Mouse (Mus musculus) hindbrain, embryonic 16.5 days (tissue): ENCODE measurements around the gene Fgfr3. TPM values are rescaled to one million over a fixed set of nuclear protein-coding genes. Genes with fewer than 3 reads are reported as not detected.

Experiments used
- ATAC-seq: fragments of 200-750 bp; cut with Nextera tagmentation; 2 replicates; pipeline ENCODE4 v1.8.0; 2017; ENCODE audit warnings: moderate TSS enrichment, moderate library complexity
- H3K27ac ChIP-seq: fragments of 300-500 bp; sonication (generic); 2 replicates; pipeline ENCODE4 v1.5.1; 2014; ENCODE audit warnings: low read depth, mild to moderate bottlenecking, control low read depth, low read length, moderate library complexity
- H3K27me3 ChIP-seq: fragments of 300-500 bp; sonication (generic); replicated peaks from 2 replicates; pipeline ENCODE4 v1.6.1; 2014; ENCODE audit warnings: low read length; ENCODE audit not compliant: control insufficient read depth, insufficient read depth
- H3K36me3 ChIP-seq: fragments of 300-500 bp; sonication (generic); 2 replicates; pipeline ENCODE4 v1.6.1; 2014; ENCODE audit warnings: mild to moderate bottlenecking, low read length, moderate library complexity, mixed read lengths; ENCODE audit not compliant: control insufficient read depth, insufficient read depth
- H3K4me1 ChIP-seq: fragments of 300-500 bp; sonication (generic); 2 replicates; pipeline ENCODE4 v1.6.1; 2014; ENCODE audit warnings: low read depth, low read length; ENCODE audit not compliant: control insufficient read depth, insufficient read depth
- H3K4me2 ChIP-seq: fragments of 300-500 bp; sonication (generic); 2 replicates; pipeline ENCODE4 v1.6.1; 2014; ENCODE audit warnings: mild to moderate bottlenecking, low read length, control low read depth, moderate library complexity
- H3K4me3 ChIP-seq: fragments of 300-500 bp; sonication (generic); 2 replicates; pipeline ENCODE4 v1.5.1; 2014; ENCODE audit warnings: mild to moderate bottlenecking, low read length, control low read depth, moderate library complexity
- H3K9ac ChIP-seq: fragments of 300-500 bp; sonication (generic); 2 replicates; pipeline ENCODE4 v1.6.1; 2014; ENCODE audit warnings: low read depth, mild to moderate bottlenecking, control low read depth, low read length, moderate library complexity
- H3K9me3 ChIP-seq: fragments of 300-500 bp; sonication (generic); 2 replicates; pipeline ENCODE4 v1.6.1; 2014; ENCODE audit warnings: mild to moderate bottlenecking, low read length, moderate library complexity; ENCODE audit not compliant: control insufficient read depth
- WGBS: fragments of 180-500 bp; shearing (Covaris S2); extraction: QIAGEN DNeasy Blood & Tissue Kit; methylation state at CpG from one replicate; pipeline ENCODE4 v1.1.7; 2014; 5-methylcytosine and 5-hydroxymethylcytosine counted together
- polyA plus RNA-seq: library from polyadenylated mRNA; unstranded; fragments of >200 nt; fragmentation: Nextera tagmentation; extraction: Ambion mirVana; gene quantifications from 2 replicates; pipeline ENCODE4 v1.2.1, GENCODE M21; 2015

Gene Fgfr3
- polyA plus RNA-seq, 1 experiment from 2014 or later: 45.9 TPM

DNA sequence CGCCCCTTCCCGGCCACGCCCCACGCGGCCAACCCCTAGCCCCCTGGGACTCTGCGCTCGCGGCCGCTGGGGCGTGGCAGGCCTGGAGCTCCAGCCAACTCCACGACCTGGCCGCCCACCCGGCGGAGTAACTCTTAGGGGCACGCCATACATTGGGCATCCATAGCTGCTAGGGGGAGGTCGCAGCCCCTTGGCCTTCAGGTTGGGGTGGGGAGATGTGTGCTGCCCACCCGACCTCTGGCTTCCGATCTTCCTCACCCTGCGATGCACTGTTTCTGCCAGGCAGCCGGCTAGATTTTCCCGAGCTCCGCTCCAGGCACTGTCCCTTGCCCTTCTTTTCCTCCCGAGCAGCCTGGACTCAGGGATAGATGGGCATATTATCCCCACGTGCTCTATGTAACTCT, 25.8 kb upstream of the Fgfr3 start:
- peak overlapping the region; percentile 46 for H3K4me3 ChIP-seq
- peak overlapping the region; percentile 63; the same call in 1 of the 2 replicates for H3K27ac ChIP-seq
- no peaks in the 10 kb centered on the region for H3K36me3 ChIP-seq
- peaks cover 19% of the 10 kb centered on the region for H3K27me3 ChIP-seq
- peaks cover 18% of the 10 kb centered on the region for H3K4me1 ChIP-seq
- peak overlapping the region; percentile 68 for H3K9ac ChIP-seq
- no peaks in the 10 kb centered on the region for H3K9me3 ChIP-seq
- H3K4me2 ChIP-seq: peak overlapping the region; percentile 87
- WGBS: 5% methylated on average over 23 of the region's 24 CpGs
- ATAC-seq: no peak

- no peak for ATAC-seq
- peaks cover 19% of the 10 kb centered on the region for H3K27me3 ChIP-seq
- H3K27ac ChIP-seq: no peak overlapping the region
- H3K4me1 ChIP-seq: peaks cover 18% of the 10 kb centered on the region
- H3K9ac ChIP-seq: no peak overlapping the region
- no peaks in the 10 kb centered on the region for H3K36me3 ChIP-seq
- 58% methylated on average over 5 of the region's 5 CpGs for WGBS
- H3K4me3 ChIP-seq: no peak overlapping the region
- no peaks in the 10 kb centered on the region for H3K9me3 ChIP-seq
- no peak overlapping the region for H3K4me2 ChIP-seq
Observed at GRCm38 (mm10) chr5:33696430-33696829, 25.0 kb upstream of the Fgfr3 start.

DNA sequence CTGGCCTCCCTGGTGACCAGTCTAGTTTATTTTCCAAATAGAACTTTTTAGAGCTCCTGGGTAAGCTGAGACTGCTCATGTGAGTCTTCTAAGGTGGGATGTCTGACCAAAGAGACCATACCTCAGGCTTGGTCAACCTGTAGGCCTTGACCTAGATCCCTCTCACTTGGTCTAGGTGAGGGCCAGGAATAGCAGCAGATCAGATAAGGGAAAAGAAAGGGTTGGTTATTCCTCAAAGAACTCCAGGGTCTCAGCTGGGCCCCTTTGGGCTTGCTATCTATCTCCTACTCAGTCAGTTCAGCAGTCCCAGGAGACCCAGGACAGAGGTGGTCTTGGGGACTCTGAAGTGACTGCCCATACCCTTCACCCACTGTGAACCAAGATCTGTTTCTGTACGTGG, 23.9 kb upstream of the Fgfr3 start:
- 26% methylated on average over 1 of the region's 1 CpGs for WGBS

DNA sequence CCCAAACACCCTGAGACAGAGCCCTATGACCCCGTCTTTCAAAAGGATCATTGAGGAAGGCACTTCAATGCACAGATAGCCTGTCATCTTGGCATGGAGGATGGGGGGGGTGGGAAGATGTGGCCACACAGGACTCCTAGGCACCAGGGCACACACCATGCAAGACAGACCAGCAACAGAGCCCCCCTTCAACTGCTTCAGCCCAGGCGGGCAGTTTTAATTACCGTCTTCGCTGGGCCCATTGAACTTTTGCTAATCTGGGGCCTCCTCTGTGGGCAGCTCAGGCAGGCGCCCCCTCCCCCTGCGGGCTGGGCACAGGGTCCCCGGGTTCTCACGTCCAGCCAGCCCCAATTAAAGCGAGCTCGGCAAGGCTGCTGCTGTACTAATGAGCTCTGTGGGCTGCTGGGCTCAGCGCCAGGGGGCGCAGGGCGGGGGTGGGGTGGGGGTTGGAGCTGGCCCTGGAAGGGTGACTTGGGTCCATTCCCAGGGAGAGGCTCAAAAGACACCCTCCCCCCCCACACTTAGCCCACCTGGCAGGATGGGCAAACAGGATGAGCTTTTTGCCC, 23.4 kb upstream of the Fgfr3 start:
- Histone ChIP-seq H3K36me3 (no peaks in the 10 kb centered on the region), H3K4me2 (no peak overlapping the region), H3K9ac (no peak overlapping the region), H3K27ac (peak overlapping the region; percentile 16; the same call in 1 of the 2 replicates), H3K27me3 (peaks cover 17% of the 10 kb centered on the region), H3K4me1 (peaks cover 13% of the 10 kb centered on the region), H3K4me3 (no peak overlapping the region), H3K9me3 (no peaks in the 10 kb centered on the region)
- 13% methylated on average over 11 of the region's 13 CpGs for WGBS
- ATAC-seq: peak; percentile 68

More for the DNA sequence above, 23.9 kb upstream of the Fgfr3 start:
- Histone ChIP-seq H3K9me3 (no peaks in the 10 kb centered on the region), H3K27me3 (peaks cover 18% of the 10 kb centered on the region), H3K27ac (peak overlapping the region; percentile 1; the same call in 1 of the 2 replicates), H3K4me1 (peaks cover 16% of the 10 kb centered on the region), H3K4me3 (no peak overlapping the region), H3K36me3 (no peaks in the 10 kb centered on the region), H3K4me2 (no peak overlapping the region), H3K9ac (no peak overlapping the region)
- ATAC-seq: no peak

GRCm38 (mm10) chr5:33698669-33699068, 22.8 kb upstream of the Fgfr3 start:
- WGBS: 81% methylated on average over 5 of the region's 5 CpGs
- H3K27me3 ChIP-seq: peaks cover 17% of the 10 kb centered on the region

DNA sequence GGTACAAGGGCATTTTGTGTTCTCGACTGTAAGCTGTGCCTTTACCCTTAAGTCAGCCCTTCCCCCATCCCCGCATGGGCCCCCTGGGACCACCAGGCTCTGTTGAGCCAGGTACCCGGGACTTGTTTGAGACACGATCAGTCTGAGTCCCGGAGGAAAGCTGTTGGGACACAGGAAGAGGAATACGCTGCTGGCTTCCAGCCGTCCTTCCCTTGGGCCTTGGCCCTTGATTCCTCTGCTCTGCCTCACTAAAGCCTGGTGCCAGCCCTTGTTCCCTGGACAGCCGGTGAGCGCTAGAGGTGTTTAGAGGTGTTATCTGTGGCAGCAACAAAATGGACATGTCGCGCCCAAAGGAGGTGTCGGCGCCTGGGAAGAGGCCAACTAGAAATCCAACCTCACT, 21.5 kb upstream of the Fgfr3 start:
- ATAC-seq: no peak
- H3K9me3 ChIP-seq: no peaks in the 10 kb centered on the region
- 49% methylated on average over 13 of the region's 13 CpGs for WGBS
- peaks cover 10% of the 10 kb centered on the region for H3K4me1 ChIP-seq
- H3K36me3 ChIP-seq: no peaks in the 10 kb centered on the region
- H3K4me2 ChIP-seq: no peak overlapping the region
- H3K9ac ChIP-seq: no peak overlapping the region
- no peak overlapping the region for H3K4me3 ChIP-seq
- H3K27ac ChIP-seq: no peak overlapping the region; the same call in 1 of the 2 replicates
- peaks cover 17% of the 10 kb centered on the region for H3K27me3 ChIP-seq

More at GRCm38 (mm10) chr5:33698669-33699068, 22.8 kb upstream of the Fgfr3 start:
- Histone ChIP-seq H3K9ac (no peak overlapping the region), H3K4me1 (peaks cover 13% of the 10 kb centered on the region), H3K27ac (no peak overlapping the region), H3K4me2 (no peak overlapping the region), H3K36me3 (no peaks in the 10 kb centered on the region), H3K9me3 (no peaks in the 10 kb centered on the region), H3K4me3 (no peak overlapping the region)
- ATAC-seq: no peak

- Histone ChIP-seq H3K27me3 (peaks cover 7% of the 10 kb centered on the region; the same call in 1 of the 2 replicates), H3K4me1 (peaks cover 16% of the 10 kb centered on the region), H3K9ac (no peak overlapping the region), H3K4me3 (no peak overlapping the region), H3K27ac (no peak overlapping the region), H3K9me3 (no peaks in the 10 kb centered on the region), H3K4me2 (no peak overlapping the region), H3K36me3 (no peaks in the 10 kb centered on the region)
- ATAC-seq: no peak
- WGBS: 79% methylated on average over 11 of the region's 11 CpGs
Observed at GRCm38 (mm10) chr5:33701832-33702231, 19.6 kb upstream of the Fgfr3 start.

- Histone ChIP-seq H3K4me1 (peaks cover 16% of the 10 kb centered on the region; the same call in 1 of the 2 replicates), H3K36me3 (no peaks in the 10 kb centered on the region), H3K27ac (peak overlapping the region; percentile 53), H3K9me3 (no peaks in the 10 kb centered on the region), H3K4me2 (no peak overlapping the region), H3K4me3 (no peak overlapping the region), H3K9ac (no peak overlapping the region), H3K27me3 (0 out of 2 replicates have a peak, but pooled peaks cover 2% of the 10 kb centered on the region)
- 16% methylated on average over 8 of the region's 8 CpGs for WGBS
- peak; percentile 62 for ATAC-seq
Observed at GRCm38 (mm10) chr5:33703999-33704398, 17.5 kb upstream of the Fgfr3 start.

DNA sequence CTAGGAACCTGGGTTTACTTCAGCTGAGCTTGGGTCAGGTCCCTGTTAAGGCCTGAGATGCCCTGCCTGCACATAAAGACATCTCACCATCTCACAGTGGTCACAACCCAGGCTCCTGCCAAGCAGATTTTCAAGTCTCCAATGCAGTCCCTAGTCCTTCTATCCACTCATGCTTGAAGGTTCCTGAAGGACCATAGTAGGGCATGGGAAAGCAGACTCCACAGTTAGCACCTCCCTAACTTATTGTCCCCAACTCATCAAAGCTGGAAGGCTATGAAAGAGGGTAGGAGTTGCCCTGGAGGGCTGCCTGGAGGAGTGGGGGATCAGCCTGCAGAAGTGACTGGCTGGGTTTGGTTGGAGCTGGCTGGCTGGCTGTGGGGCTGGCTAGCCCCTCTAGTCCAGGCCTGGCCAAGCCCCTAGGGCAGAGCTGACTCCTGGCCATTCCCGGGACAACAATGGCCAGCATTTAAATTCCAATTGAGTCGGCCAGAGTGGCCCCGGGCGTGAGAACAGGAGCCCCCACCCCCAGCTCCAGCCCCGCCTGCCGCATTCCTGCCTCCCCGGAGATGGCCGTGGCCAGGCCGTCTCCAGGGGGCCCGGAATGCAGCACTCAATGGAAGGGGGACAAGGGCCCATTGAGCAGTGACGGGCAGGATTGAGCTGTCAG, 16.4 kb upstream of the Fgfr3 start:
- H3K36me3 ChIP-seq: no peaks in the 10 kb centered on the region
- H3K4me2 ChIP-seq: no peak overlapping the region
- peak overlapping the region; percentile 76 for H3K27ac ChIP-seq
- ATAC-seq: peak; percentile 91
- peaks cover 16% of the 10 kb centered on the region; the same call in 1 of the 2 replicates for H3K4me1 ChIP-seq
- H3K9ac ChIP-seq: no peak overlapping the region
- no peak overlapping the region for H3K4me3 ChIP-seq
- 0 out of 2 replicates have a peak, but pooled peaks cover 2% of the 10 kb centered on the region for H3K27me3 ChIP-seq
- H3K9me3 ChIP-seq: no peaks in the 10 kb centered on the region
- WGBS: 3% methylated on average over 10 of the region's 11 CpGs
